Mouse (Mus musculus): ENCODE measurements around the gene Draxin.

GRCm38 (mm10) chr4:148098666-148099065, 31.8 kb downstream of the Draxin start:
- TF ChIP-seq CTCF (conservative IDR thresholded peaks at IDR 0.05; ENCODE audit: low read length) (no peak), POU5F1 (IDR thresholded peaks at IDR 0.05; ENCODE audit: borderline replicate concordance, low read length) (no peak)

Data from E14TG2a.4 (cell line).